Mouse (Mus musculus) adrenal gland, adult 2 months (tissue): ENCODE measurements around the gene Spint1. TPM values are rescaled to one million over a fixed set of nuclear protein-coding genes. Genes with fewer than 3 reads are reported as not detected.

Experiments used
- DNase-seq: peaks from one replicate; pipeline ENCODE4 v3.0.0; 2021
- polyA plus RNA-seq: library from polyadenylated mRNA; depleted of rRNA; stranded (reverse); fragments of >200 nt; gene quantifications from 2 replicates; pipeline ENCODE4 v1.2.3, GENCODE M21; 2012; rRNA removed
- total RNA-seq, 2 experiments: library from RNA; stranded (reverse); gene quantifications; 2 replicates each; pipeline ENCODE4 v1.2.3; 2021

The Spint1 gene
- total and polyA plus RNA-seq, 3 experiments = 1.8 to 3.4 (median 1.9) TPM

DNA sequence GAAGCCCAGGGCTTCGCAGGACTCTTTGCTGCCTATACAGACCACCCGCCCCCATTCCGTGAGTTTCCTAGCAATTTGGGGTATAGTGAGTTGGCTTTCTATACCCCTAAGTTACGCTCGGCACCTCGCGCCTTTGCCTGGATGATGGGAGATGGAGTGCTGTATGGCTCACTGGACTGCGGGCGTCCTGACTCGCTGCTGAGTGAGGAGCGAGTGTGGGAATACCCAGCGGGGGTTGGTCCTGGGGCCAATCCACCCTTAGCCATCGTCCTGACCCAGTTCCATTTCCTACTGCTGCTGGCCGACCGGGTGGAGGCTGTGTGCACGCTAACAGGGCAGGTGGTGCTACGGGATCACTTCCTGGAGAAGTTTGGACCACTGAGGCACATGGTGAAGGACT, 56.1 kb downstream of the Spint1 start:
- no peak for DNase-seq

DNA sequence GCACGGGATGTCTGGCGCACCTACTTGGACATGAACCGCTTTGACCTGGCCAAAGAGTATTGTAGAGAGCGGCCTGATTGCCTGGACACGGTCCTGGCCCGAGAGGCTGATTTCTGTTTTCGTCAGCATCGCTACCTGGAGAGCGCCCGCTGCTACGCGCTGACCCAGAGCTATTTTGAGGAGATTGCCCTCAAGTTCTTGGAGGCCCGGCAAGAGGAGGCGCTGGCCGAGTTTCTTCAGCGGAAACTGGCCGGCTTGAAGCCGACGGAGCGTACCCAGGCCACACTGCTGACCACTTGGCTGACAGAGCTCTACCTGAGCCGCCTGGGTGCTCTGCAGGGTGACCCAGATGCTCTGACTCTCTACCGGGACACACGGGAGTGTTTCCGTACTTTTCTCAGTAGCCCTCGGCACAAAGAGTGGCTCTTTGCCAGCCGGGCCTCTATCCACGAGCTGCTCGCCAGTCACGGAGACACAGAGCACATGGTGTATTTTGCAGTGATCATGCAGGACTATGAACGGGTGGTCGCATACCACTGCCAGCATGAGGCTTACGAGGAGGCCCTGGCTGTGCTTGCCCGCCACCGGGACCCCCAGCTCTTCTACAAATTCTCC, 56.7 kb downstream of the Spint1 start:
- no peak for DNase-seq

DNA sequence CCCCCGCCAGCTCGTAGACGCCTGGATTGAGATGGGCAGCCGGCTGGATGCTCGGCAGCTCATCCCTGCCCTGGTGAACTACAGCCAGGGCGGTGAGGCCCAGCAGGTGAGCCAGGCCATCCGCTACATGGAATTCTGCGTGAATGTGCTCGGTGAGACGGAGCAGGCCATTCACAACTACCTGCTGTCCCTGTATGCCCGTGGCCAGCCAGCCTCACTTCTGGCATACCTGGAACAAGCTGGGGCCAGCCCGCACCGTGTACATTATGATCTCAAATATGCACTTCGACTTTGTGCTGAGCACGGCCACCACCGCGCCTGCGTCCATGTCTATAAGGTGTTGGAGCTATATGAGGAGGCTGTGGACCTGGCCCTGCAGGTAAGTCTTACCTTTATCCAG, 57.2 kb downstream of the Spint1 start:
- no peak for DNase-seq

DNA sequence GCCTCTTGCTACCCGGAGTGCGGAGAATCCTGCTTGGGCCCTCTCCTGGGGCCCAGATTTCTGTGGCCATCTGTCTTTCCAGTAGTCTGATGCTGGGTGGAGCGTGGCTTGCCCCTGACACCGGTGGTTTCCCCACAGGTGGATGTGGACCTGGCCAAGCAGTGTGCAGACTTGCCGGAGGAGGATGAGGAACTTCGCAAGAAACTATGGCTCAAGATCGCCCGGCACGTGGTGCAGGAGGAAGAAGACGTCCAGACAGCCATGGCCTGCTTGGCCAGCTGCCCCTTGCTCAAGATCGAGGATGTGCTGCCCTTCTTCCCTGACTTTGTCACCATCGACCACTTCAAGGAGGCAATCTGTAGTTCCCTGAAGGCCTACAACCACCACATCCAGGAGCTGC, 59.6 kb downstream of the Spint1 start:
- DNase-seq = no peak

DNA sequence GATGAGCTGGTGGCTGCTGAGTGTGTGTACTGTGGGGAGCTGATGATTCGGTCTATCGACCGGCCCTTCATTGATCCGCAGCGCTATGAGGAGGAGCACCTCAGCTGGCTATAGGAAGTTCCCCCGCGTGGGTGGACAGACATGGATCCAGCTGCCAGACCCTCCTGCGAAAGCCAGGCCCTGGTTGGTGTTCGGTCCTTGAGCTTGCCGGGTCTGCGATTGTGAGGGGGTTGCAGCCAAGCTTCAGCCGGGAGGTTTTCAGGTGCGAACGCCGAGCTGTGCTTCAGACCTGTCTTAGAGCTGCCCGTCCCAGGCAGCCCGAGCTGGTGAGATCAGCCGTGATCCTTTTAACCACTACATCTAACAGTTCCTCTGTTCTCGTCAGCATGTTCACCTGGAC, 60.3 kb downstream of the Spint1 start:
- DNase-seq = no peak

DNA sequence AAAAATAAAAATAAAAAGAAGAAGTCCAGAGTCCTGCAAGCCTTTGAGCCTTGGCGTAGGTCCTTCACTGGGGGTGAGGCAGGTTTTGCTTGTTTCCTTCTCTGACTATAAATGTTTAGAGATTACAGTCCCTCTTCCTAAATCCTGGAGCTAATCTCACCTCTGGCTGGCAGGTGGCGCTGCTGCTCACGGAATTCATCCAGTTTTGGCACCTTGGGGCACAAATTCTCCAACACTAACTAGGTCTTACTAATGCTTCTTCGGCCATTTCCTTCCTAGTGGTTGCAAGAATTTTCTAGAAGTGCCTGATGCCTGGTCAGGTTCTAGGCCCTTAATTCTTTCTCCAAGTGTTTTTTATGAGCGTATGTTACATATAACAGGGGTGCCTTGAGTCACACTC, 61.2 kb downstream of the Spint1 start:
- peak; percentile 75 for DNase-seq

DNA sequence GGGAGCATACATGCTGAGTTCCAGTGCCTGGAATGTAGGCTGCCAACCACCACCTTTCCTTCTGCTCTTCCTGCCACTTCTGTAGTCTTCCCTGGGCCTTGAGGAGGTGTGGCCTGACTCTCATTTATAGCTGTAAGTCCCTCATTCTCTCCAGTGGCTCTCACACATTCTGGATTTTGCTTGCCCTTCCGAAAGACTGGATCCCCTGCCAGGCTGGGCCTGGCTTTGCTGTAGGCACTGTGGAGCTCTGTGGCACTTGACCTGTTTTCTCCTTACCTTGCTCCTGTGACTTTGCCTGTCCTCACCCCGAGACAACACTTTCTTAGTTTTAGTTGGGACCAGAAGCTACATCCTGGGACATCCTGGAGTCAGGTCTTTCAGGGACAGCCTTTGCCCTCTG, 61.7 kb downstream of the Spint1 start:
- no peak for DNase-seq

Other genes with a start within 250 kb of the Spint1 start
- 10 to 100 TPM; 13.1 to 21.5 TPM for gene Ccdc32, start 208.0 kb upstream of the Spint1 start, total RNA-seq
- 3.3 and 3.8 TPM in 2 replicates for gene Ccdc32, start 208.0 kb upstream of the Spint1 start, polyA plus RNA-seq
- gene Rpusd2, start 202.6 kb upstream of the Spint1 start, total RNA-seq = 1 to 10 TPM; 4.1 to 5.5 TPM
- 3.2 and 3.5 TPM in 2 replicates for gene Rpusd2, start 202.6 kb upstream of the Spint1 start, polyA plus RNA-seq
- 1 to 10 TPM in 1 of 2 experiments, under 1 TPM in 1; 0.59 to 1.4 TPM for gene Knl1, start 190.2 kb upstream of the Spint1 start, total RNA-seq
- gene Knl1, start 190.2 kb upstream of the Spint1 start, polyA plus RNA-seq = 0.06 and 0.08 TPM in 2 replicates
- 1 to 10 TPM in 1 of 2 experiments, under 1 TPM in 1; 0.76 to 1.3 TPM for gene Rad51, start 124.6 kb upstream of the Spint1 start, total RNA-seq
- 0.46 and 0.79 TPM in 2 replicates for gene Rad51, start 124.6 kb upstream of the Spint1 start, polyA plus RNA-seq
- 10 to 100 TPM; 59.2 to 72.7 TPM for gene Rmdn3, start 80.3 kb upstream of the Spint1 start, total RNA-seq
- 26.6 and 28.5 TPM in 2 replicates for gene Rmdn3, start 80.3 kb upstream of the Spint1 start, polyA plus RNA-seq
- 10 to 100 TPM; 20.2 to 22.5 TPM for gene Gchfr, start 69.6 kb upstream of the Spint1 start, total RNA-seq
- 34.4 and 38.1 TPM in 2 replicates for gene Gchfr, start 69.6 kb upstream of the Spint1 start, polyA plus RNA-seq
- gene Gm14137, start 62.9 kb upstream of the Spint1 start, total RNA-seq = under 1 TPM; 0.09 to 0.28 TPM
- gene Gm14137, start 62.9 kb upstream of the Spint1 start, polyA plus RNA-seq = 0.04 and 0.17 TPM in 2 replicates
- 10 to 100 TPM; 29.5 to 36.1 TPM for gene Zfyve19, start 28.7 kb upstream of the Spint1 start, total RNA-seq
- 30.4 and 33.4 TPM in 2 replicates for gene Zfyve19, start 28.7 kb upstream of the Spint1 start, polyA plus RNA-seq
- 10 to 100 TPM; 12.3 to 21.0 TPM for gene Dnajc17, start 28.6 kb upstream of the Spint1 start, total RNA-seq
- 3.6 and 3.7 TPM in 2 replicates for gene Dnajc17, start 28.6 kb upstream of the Spint1 start, polyA plus RNA-seq
- not detected for gene Ppp1r14d, start 7.5 kb upstream of the Spint1 start, total RNA-seq
- gene Ppp1r14d, start 7.5 kb upstream of the Spint1 start, polyA plus RNA-seq = not detected in 2 replicates
- 1 to 10 TPM in 1 of 2 experiments, under 1 TPM in 1; 0.23 to 2.2 TPM for gene Rhov, start 33.9 kb downstream of the Spint1 start, total RNA-seq
- 0.34 and 0.91 TPM in 2 replicates for gene Rhov, start 33.9 kb downstream of the Spint1 start, polyA plus RNA-seq
- 10 to 100 TPM; 21.2 to 22.0 TPM for gene Vps18, start 51.4 kb downstream of the Spint1 start, total RNA-seq
- 27.6 and 30.1 TPM in 2 replicates for gene Vps18, start 51.4 kb downstream of the Spint1 start, polyA plus RNA-seq
- gene Dll4, start 88.4 kb downstream of the Spint1 start, total RNA-seq = 1 to 10 TPM; 5.8 to 9.8 TPM
- gene Dll4, start 88.4 kb downstream of the Spint1 start, polyA plus RNA-seq = 14.9 and 16.0 TPM in 2 replicates
- gene Chac1, start 113.9 kb downstream of the Spint1 start, total RNA-seq = 10 to 100 TPM in 1 of 2 experiments, 1 to 10 TPM in 1; 3.1 to 28.4 TPM
- gene Chac1, start 113.9 kb downstream of the Spint1 start, polyA plus RNA-seq = 12.8 and 21.4 TPM in 2 replicates
- 10 to 100 TPM; 15.9 to 22.6 TPM for gene Ino80, start 240.3 kb downstream of the Spint1 start, total RNA-seq
- gene Ino80, start 240.3 kb downstream of the Spint1 start, polyA plus RNA-seq = 6.0 and 6.1 TPM in 2 replicates